Mouse (Mus musculus) brain, embryonic 14.5 days (tissue): Measurements from ENCODE around the gene Tmem37. TPM values are rescaled to one million over a fixed set of nuclear protein-coding genes. Genes with fewer than 3 reads are reported as not detected.
A peak's percentile ranks its signal among the peaks of the same experiment; 100 is the strongest.

Experiments used
- DNase-seq: peaks from one replicate; pipeline ENCODE4 v3.0.0-alpha.2; 2011; ENCODE audit warnings: low read depth
- CTCF ChIP-seq: fragments of 200-500 bp; IDR thresholded peaks from 2 replicates; pipeline ENCODE4 v1.5.1; 2012; ENCODE audit warnings: inconsistent platforms, mild to moderate bottlenecking, moderate library complexity, borderline replicate concordance; ENCODE audit not compliant: insufficient read depth, insufficient read length; ENCODE audit errors: extremely low read depth
- POLR2A ChIP-seq: fragments of 200-500 bp; IDR thresholded peaks from 2 replicates; pipeline ENCODE4 v1.6.1; 2012; ENCODE audit warnings: mild to moderate bottlenecking, inconsistent platforms, borderline replicate concordance; ENCODE audit not compliant: poor library complexity, insufficient read depth, insufficient read length, severe bottlenecking; ENCODE audit errors: extremely low read depth
- polyA plus RNA-seq: library from polyadenylated mRNA; depleted of rRNA; stranded (reverse); fragments of >200 nt; gene quantifications from 2 replicates; pipeline ENCODE4 v1.2.3, GENCODE M21; 2012

Gene Tmem37
- polyA plus RNA-seq, 1 experiment: 5.0 TPM

- no peak for DNase-seq
- no peak for TF ChIP-seq POLR2A
- TF ChIP-seq CTCF: no peak
Observed at GRCm38 (mm10) chr1:120111766-120112165, 37.9 kb upstream of the Tmem37 start.

GRCm38 (mm10) chr1:120109741-120110432 lies 36.0 kb upstream of the Tmem37 start:
- TF ChIP-seq CTCF (no peak), POLR2A (no peak)
- no peak for DNase-seq

GRCm38 (mm10) chr1:120105556-120105959 lies 31.7 kb upstream of the Tmem37 start:
- TF ChIP-seq POLR2A: no peak
- TF ChIP-seq CTCF: peak; percentile 12; the same call in 1 of the 2 replicates
- no peak for DNase-seq

- no peak for TF ChIP-seq POLR2A
- TF ChIP-seq CTCF: no peak
- no peak for DNase-seq
Observed at GRCm38 (mm10) chr1:120101227-120101609, 27.3 kb upstream of the Tmem37 start.

- TF ChIP-seq CTCF (no peak), POLR2A (no peak)
- no peak for DNase-seq
Observed at GRCm38 (mm10) chr1:120100456-120101226, 26.8 kb upstream of the Tmem37 start.

GRCm38 (mm10) chr1:120099483-120099882 lies 25.6 kb upstream of the Tmem37 start:
- TF ChIP-seq CTCF: no peak
- no peak for TF ChIP-seq POLR2A
- DNase-seq: no peak

GRCm38 (mm10) chr1:120098327-120098726 lies 24.5 kb upstream of the Tmem37 start:
- DNase-seq: peak; percentile 66
- TF ChIP-seq POLR2A (no peak), CTCF (peak; percentile 67; the same call in 1 of the 2 replicates)

GRCm38 (mm10) chr1:120094920-120095319 lies 21.0 kb upstream of the Tmem37 start:
- TF ChIP-seq CTCF (no peak), POLR2A (no peak)

GRCm38 (mm10) chr1:120093482-120094134 lies 19.7 kb upstream of the Tmem37 start:
- peak; percentile 90 for TF ChIP-seq CTCF
- DNase-seq: peak; percentile 85

More at GRCm38 (mm10) chr1:120094920-120095319, 21.0 kb upstream of the Tmem37 start:
- no peak for DNase-seq

GRCm38 (mm10) chr1:120090880-120091570 lies 17.2 kb upstream of the Tmem37 start:
- DNase-seq: no peak
- no peak for TF ChIP-seq CTCF
- TF ChIP-seq POLR2A: no peak

GRCm38 (mm10) chr1:120089180-120089579 lies 15.3 kb upstream of the Tmem37 start:
- no peak for DNase-seq
- TF ChIP-seq CTCF (no peak), POLR2A (no peak)
